8 mouse cellular contexts compared by ENCODE assay signal in genomic region chr4:129460827-129461182, GRCm38 (mm10). TPM values are rescaled to one million over a fixed set of nuclear protein-coding genes. Genes with fewer than 3 reads are reported as not detected.
DNase-seq lines count a peak whose midpoint lies in the region; ATAC-seq lines count a peak whose summit lies in the region.

No protein-coding gene starts in this region.

- ATAC-seq in neural tube, embryonic 11.5 days (ENCODE audit: insufficient read depth, low FRiP score, low TSS enrichment), result peak; percentile 25; the same call in 1 of the 2 replicates
- peak; percentile 13; the same call in 1 of the 2 replicates for ATAC-seq in limb, embryonic 12.5 days (ENCODE audit: insufficient number of reproducible peaks, insufficient read depth, low FRiP score, low TSS enrichment, low read depth)

- no peaks in the 10 kb centered on the region; the same call in 1 of the 2 replicates for H3K36me3 ChIP-seq in neural tube, embryonic 11.5 days (ENCODE audit: control insufficient read depth, insufficient read depth, low read length)
- peaks cover 15% of the 10 kb centered on the region for H3K36me3 ChIP-seq in limb, embryonic 12.5 days
- H3K36me3 ChIP-seq in splenic B cell, adult 2 months (ENCODE audit: control insufficient read depth, insufficient read depth, low read length, poor library complexity, severe bottlenecking), result peaks cover 3% of the 10 kb centered on the region; the same call in 1 of the 2 replicates

- H3K27ac ChIP-seq in neural tube, embryonic 11.5 days (ENCODE audit: low read depth, low read length), result peak overlapping the region; percentile 77
- H3K27ac ChIP-seq in limb, embryonic 12.5 days, result peak overlapping the region; percentile 89

- peaks cover 6% of the 10 kb centered on the region; the same call in 1 of the 2 replicates for H3K4me1 ChIP-seq in neural tube, embryonic 11.5 days (ENCODE audit: control insufficient read depth, insufficient read depth, low read length)
- H3K4me1 ChIP-seq in limb, embryonic 12.5 days (replicated peaks), result peaks cover 11% of the 10 kb centered on the region

- H3K9me3 ChIP-seq in neural tube, embryonic 11.5 days (ENCODE audit: control insufficient read depth, low read length), result no peaks in the 10 kb centered on the region
- H3K9me3 ChIP-seq in limb, embryonic 12.5 days, result no peaks in the 10 kb centered on the region

- H3K27me3 ChIP-seq in neural tube, embryonic 11.5 days (ENCODE audit: control insufficient read depth, insufficient read depth, low read length), result no peaks in the 10 kb centered on the region
- H3K27me3 ChIP-seq in limb, embryonic 12.5 days, result peaks cover under 1% of the 10 kb centered on the region; the same call in 1 of the 2 replicates
- H3K27me3 ChIP-seq in splenic B cell, adult 2 months (ENCODE audit: control insufficient read depth, insufficient read depth, low read length, poor library complexity, severe bottlenecking), result no peaks in the 10 kb centered on the region

- peak; percentile 11 for DNase-seq in embryo, embryonic 10 days (ENCODE audit: low spot score)
- no peak for DNase-seq in embryo, embryonic 11 days
- DNase-seq in neural tube, embryonic 11.5 days (ENCODE audit: low spot score), result no peak
- no peak for DNase-seq in neural tube, embryonic 10.5 days (ENCODE audit: extremely low spot score, low spot score)
- peak; percentile 59 for DNase-seq in splenic B cell, adult 2 months (ENCODE audit: low read depth, low spot score)
- no peak for DNase-seq in left cerebral cortex, adult 18-20 months (ENCODE audit: low spot score in 2 of 2)
- no peak for DNase-seq in layer of hippocampus, adult 8-10 months (ENCODE audit: low spot score in 2 of 2)

- under 1% methylated on average over 4 of the region's 4 CpGs for WGBS in neural tube, embryonic 11.5 days
- 0% methylated on average over 4 of the region's 4 CpGs for WGBS in limb, embryonic 12.5 days

- H3K4me2 ChIP-seq in neural tube, embryonic 11.5 days (ENCODE audit: low read depth), result peak overlapping the region; percentile 72
- H3K4me2 ChIP-seq in limb, embryonic 12.5 days, result peak overlapping the region; percentile 87

- H3K9ac ChIP-seq in neural tube, embryonic 11.5 days (ENCODE audit: low read length), result peak overlapping the region; percentile 55
- peak overlapping the region; percentile 53 for H3K9ac ChIP-seq in limb, embryonic 12.5 days (replicated peaks)

- peak overlapping the region; percentile 95 for H3K4me3 ChIP-seq in neural tube, embryonic 11.5 days (ENCODE audit: low read depth, low read length)
- H3K4me3 ChIP-seq in limb, embryonic 12.5 days (replicated peaks), result peak overlapping the region; percentile 95

RNA-seq across cellular contexts. Expression of gene Bsdc1, which starts 0.6 kb away (rescaled TPM):
- polyA plus RNA-seq in neural tube, embryonic 11.5 days (2014; fragmentation: Nextera tagmentation; extraction: Ambion mirVana), result 27.6 and 31.7 TPM in 2 replicates
- polyA plus RNA-seq in limb, embryonic 12.5 days (2016; fragmentation: Nextera tagmentation; extraction: Ambion mirVana), result 24.6 and 24.9 TPM in 2 replicates
- 10 to 100 TPM; 59.8 to 62.7 TPM for total RNA-seq in left cerebral cortex, adult 18-20 months (2021)
- total RNA-seq in layer of hippocampus, adult 8-10 months (2022), result 10 to 100 TPM; 57.4 to 64.9 (median 62.5) TPM

RNA-seq across cellular contexts. Expression of gene Zbtb8b, which starts 20.2 kb away (rescaled TPM):
- polyA plus RNA-seq in neural tube, embryonic 11.5 days (2014; fragmentation: Nextera tagmentation; extraction: Ambion mirVana), result 2.1 and 2.6 TPM in 2 replicates
- polyA plus RNA-seq in limb, embryonic 12.5 days (2016; fragmentation: Nextera tagmentation; extraction: Ambion mirVana), result 1.2 and 1.4 TPM in 2 replicates
- 1 to 10 TPM; 6.2 to 7.2 TPM for total RNA-seq in left cerebral cortex, adult 18-20 months (2021)
- total RNA-seq in layer of hippocampus, adult 8-10 months (2022), result 1 to 10 TPM; 3.4 to 4.6 (median 4.0) TPM

RNA-seq across cellular contexts. Expression of gene Tssk3, which starts 30.0 kb away (rescaled TPM):
- not detected in 2 replicates for polyA plus RNA-seq in neural tube, embryonic 11.5 days (2014; fragmentation: Nextera tagmentation; extraction: Ambion mirVana)
- polyA plus RNA-seq in limb, embryonic 12.5 days (2016; fragmentation: Nextera tagmentation; extraction: Ambion mirVana), result not detected in 2 replicates
- not detected for total RNA-seq in left cerebral cortex, adult 18-20 months (2021)
- total RNA-seq in layer of hippocampus, adult 8-10 months (2022), result under 1 TPM in 3 of 4 experiments, not detected in 1; 0.25 to 0.29 (median 0.25) TPM

RNA-seq across cellular contexts. Expression of gene Fam229a, which starts 30.2 kb away (rescaled TPM):
- not detected in 2 replicates for polyA plus RNA-seq in neural tube, embryonic 11.5 days (2014; fragmentation: Nextera tagmentation; extraction: Ambion mirVana)
- not detected in 2 replicates for polyA plus RNA-seq in limb, embryonic 12.5 days (2016; fragmentation: Nextera tagmentation; extraction: Ambion mirVana)
- total RNA-seq in left cerebral cortex, adult 18-20 months (2021), result under 1 TPM in 1 of 2 experiments, not detected in 1; 0.66 TPM
- total RNA-seq in layer of hippocampus, adult 8-10 months (2022), result not detected

RNA-seq across cellular contexts. Expression of gene Marcksl1, which starts 52.6 kb away (rescaled TPM):
- 1,866 and 1,920 TPM in 2 replicates for polyA plus RNA-seq in neural tube, embryonic 11.5 days (2014; fragmentation: Nextera tagmentation; extraction: Ambion mirVana)
- polyA plus RNA-seq in limb, embryonic 12.5 days (2016; fragmentation: Nextera tagmentation; extraction: Ambion mirVana), result 1,451 and 1,538 TPM in 2 replicates
- 10 to 100 TPM; 58.3 to 84.6 TPM for total RNA-seq in left cerebral cortex, adult 18-20 months (2021)
- total RNA-seq in layer of hippocampus, adult 8-10 months (2022), result 10 to 100 TPM; 55.9 to 79.7 (median 68.7) TPM

Comparison
In these comparisons a context has a peak if more than half of its experiments do, and no peak if none do; other contexts are left out.
1. DNase-seq: peak in embryo, embryonic 10 days (single experiment) and splenic B cell, adult 2 months (single experiment); none in embryo, embryonic 11 days (single experiment), neural tube, embryonic 11.5 days (single experiment), neural tube, embryonic 10.5 days (single experiment), left cerebral cortex, adult 18-20 months (0 of 2) and layer of hippocampus, adult 8-10 months (0 of 2).